Mouse (Mus musculus): ENCODE results near the gene Pcgf1. TPM values are rescaled to one million over a fixed set of nuclear protein-coding genes. Genes with fewer than 3 reads are reported as not detected.

Pcgf1 gene
- polyA plus RNA-seq, 1 experiment from 2014 or later = 44.3 TPM

- Histone ChIP-seq H3K9ac (ENCODE audit: low read length) (peak overlapping the region; percentile 75), H3K4me2 (ENCODE audit: low read depth, severe bottlenecking) (peak overlapping the region; percentile 100), H3K27ac (replicated peaks; ENCODE audit: low read depth, low read length) (peak overlapping the region; percentile 2), H3K4me1 (ENCODE audit: control insufficient read depth, insufficient read depth, low read length) (peaks cover 14% of the 10 kb centered on the region), H3K36me3 (ENCODE audit: control insufficient read depth, insufficient read depth, low read length) (no peaks in the 10 kb centered on the region), H3K4me3 (ENCODE audit: low read depth, low read length) (peak overlapping the region; percentile 75), H3K27me3 (ENCODE audit: control insufficient read depth, insufficient read depth, low read length) (0 out of 2 replicates have a peak, but pooled peaks cover 3% of the 10 kb centered on the region), H3K9me3 (ENCODE audit: control insufficient read depth, low read length) (no peaks in the 10 kb centered on the region)
- DNase-seq (ENCODE audit: low spot score) (peak; percentile 77), ATAC-seq (ENCODE audit: insufficient number of reproducible peaks, low FRiP score, low TSS enrichment, low read depth) (peak; percentile 70)
- WGBS = under 1% methylated on average over 73 of the region's 74 CpGs
Measured at GRCm38 (mm10) chr6:83101688-83102556, 24.3 kb downstream of the Pcgf1 start.

DNA sequence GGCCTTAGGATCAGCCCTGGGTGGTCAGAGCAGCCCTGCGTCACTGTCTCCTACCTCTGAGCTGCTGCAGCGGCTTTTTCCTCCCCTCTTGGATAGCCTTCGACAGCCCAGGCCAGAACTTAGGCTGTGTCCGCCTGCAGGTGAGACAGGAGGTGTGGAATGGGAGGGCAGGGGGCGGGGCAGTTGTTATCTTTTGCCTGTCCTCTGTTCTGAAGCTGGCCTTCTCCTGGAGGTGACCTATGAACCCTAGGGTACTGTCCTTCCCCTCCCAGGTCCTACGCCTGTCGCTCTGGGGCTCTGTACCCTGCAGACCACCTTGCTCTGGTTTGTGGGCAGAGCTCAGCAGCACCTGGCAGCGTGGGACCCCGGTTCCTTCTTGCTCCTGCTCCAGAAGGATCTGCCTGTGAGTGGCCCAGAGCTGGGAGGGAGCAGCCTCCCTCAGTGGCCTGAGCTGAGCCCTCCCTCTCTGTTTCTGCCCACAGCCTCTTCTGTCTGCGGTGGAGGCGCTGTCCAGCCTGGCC, 25.5 kb downstream of the Pcgf1 start:
- DNase-seq (ENCODE audit: low spot score) = no peak
- Histone ChIP-seq H3K9ac (ENCODE audit: low read length) (no peak overlapping the region; the same call in 1 of the 2 replicates), H3K4me2 (ENCODE audit: low read depth, severe bottlenecking) (no peak overlapping the region), H3K27me3 (ENCODE audit: control insufficient read depth, insufficient read depth, low read length) (0 out of 2 replicates have a peak, but pooled peaks cover 3% of the 10 kb centered on the region), H3K27ac (replicated peaks; ENCODE audit: low read depth, low read length) (no peak overlapping the region), H3K4me1 (ENCODE audit: control insufficient read depth, insufficient read depth, low read length) (peaks cover 19% of the 10 kb centered on the region), H3K9me3 (ENCODE audit: control insufficient read depth, low read length) (no peaks in the 10 kb centered on the region), H3K4me3 (ENCODE audit: low read depth, low read length) (no peak overlapping the region), H3K36me3 (ENCODE audit: control insufficient read depth, insufficient read depth, low read length) (no peaks in the 10 kb centered on the region)
- no peak for ATAC-seq (ENCODE audit: insufficient number of reproducible peaks, low FRiP score, low TSS enrichment, low read depth)
- 40% methylated on average over 11 of the region's 11 CpGs for WGBS

- DNase-seq (ENCODE audit: low spot score) (no peak), ATAC-seq (ENCODE audit: insufficient number of reproducible peaks, low FRiP score, low TSS enrichment, low read depth) (no peak)
- no peak overlapping the region for H3K4me3 ChIP-seq (ENCODE audit: low read depth, low read length)
- H3K9ac ChIP-seq (ENCODE audit: low read length) = no peak overlapping the region
- no peaks in the 10 kb centered on the region for H3K36me3 ChIP-seq (ENCODE audit: control insufficient read depth, insufficient read depth, low read length)
- no peak overlapping the region for H3K4me2 ChIP-seq (ENCODE audit: low read depth, severe bottlenecking)
- H3K4me1 ChIP-seq (ENCODE audit: control insufficient read depth, insufficient read depth, low read length) = peaks cover 22% of the 10 kb centered on the region
- H3K9me3 ChIP-seq (ENCODE audit: control insufficient read depth, low read length) = no peaks in the 10 kb centered on the region
- H3K27ac ChIP-seq (replicated peaks; ENCODE audit: low read depth, low read length) = no peak overlapping the region
- H3K27me3 ChIP-seq (ENCODE audit: control insufficient read depth, insufficient read depth, low read length) = 0 out of 2 replicates have a peak, but pooled peaks cover 3% of the 10 kb centered on the region
- 90% methylated on average over 4 of the region's 4 CpGs for WGBS
Measured at GRCm38 (mm10) chr6:83104158-83104557, 26.5 kb downstream of the Pcgf1 start.

- Histone ChIP-seq H3K9me3 (ENCODE audit: control insufficient read depth, low read length) (no peaks in the 10 kb centered on the region), H3K36me3 (ENCODE audit: control insufficient read depth, insufficient read depth, low read length) (peaks cover 2% of the 10 kb centered on the region; the same call in 1 of the 2 replicates), H3K4me3 (ENCODE audit: low read depth, low read length) (peak overlapping the region; percentile 97), H3K27ac (replicated peaks; ENCODE audit: low read depth, low read length) (0 out of 2 replicates have a peak overlapping the region, but pooled peaks have one; percentile 9), H3K4me2 (ENCODE audit: low read depth, severe bottlenecking) (peak overlapping the region; percentile 85; the same call in 1 of the 2 replicates), H3K4me1 (ENCODE audit: control insufficient read depth, insufficient read depth, low read length) (peaks cover 12% of the 10 kb centered on the region), H3K9ac (ENCODE audit: low read length) (no peak overlapping the region), H3K27me3 (ENCODE audit: control insufficient read depth, insufficient read depth, low read length) (0 out of 2 replicates have a peak, but pooled peaks cover 3% of the 10 kb centered on the region)
- WGBS = 30% methylated on average over 13 of the region's 13 CpGs
- DNase-seq (ENCODE audit: low spot score) (peak; percentile 89), ATAC-seq (ENCODE audit: insufficient number of reproducible peaks, low FRiP score, low TSS enrichment, low read depth) (no peak)
Measured at GRCm38 (mm10) chr6:83107566-83108400, 30.1 kb downstream of the Pcgf1 start.

DNA sequence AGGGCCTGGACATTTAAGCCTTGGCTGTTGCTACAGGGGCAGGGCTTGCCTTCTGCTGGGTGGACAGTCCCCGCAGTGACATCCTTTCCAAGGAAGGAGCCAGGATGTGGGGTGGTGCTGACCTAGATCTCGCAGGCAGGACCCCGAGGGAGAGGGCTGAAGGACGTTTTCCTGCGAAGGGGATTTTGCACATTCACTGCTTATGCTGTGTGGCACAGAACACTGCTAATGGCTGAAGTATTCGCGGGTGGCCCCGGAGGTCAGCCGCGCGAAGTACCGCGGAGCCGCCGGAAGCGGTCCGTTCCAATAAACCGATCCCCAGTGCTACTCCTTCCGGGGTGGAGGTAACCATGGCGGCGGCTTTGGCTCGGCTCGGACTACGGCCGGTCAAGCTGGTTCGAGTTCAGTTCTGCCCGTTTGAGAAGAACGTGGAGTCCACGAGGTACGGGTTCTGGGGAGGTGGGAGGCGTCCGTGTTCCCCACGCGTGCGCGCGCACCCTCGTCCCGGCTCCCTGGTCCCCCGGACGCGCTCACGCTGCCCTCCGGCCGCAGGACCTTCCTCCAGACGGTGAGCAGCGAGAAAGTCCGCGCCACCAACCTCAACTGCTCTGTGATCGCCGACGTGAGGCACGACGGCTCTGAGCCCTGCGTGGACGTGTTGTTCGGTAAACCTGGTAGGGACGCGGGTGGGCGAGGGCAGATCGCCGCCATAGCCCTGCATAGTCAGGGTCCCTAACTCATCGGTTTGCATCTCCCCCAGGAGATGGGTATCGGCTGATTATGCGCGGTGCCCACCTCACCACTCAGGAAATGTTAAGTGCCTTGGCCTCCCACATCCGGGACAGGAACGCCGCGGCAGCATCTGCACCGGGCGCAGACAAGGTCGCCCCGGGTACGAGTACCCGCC, 31.3 kb downstream of the Pcgf1 start, which contains the start of gene Mrpl53:
Mrpl53 (plus strand) TSS at position 279 of the 907 bp plus-strand sequence.
- peaks cover 2% of the 10 kb centered on the region; the same call in 1 of the 2 replicates for H3K36me3 ChIP-seq (ENCODE audit: control insufficient read depth, insufficient read depth, low read length)
- WGBS = under 1% methylated on average over 76 of the region's 76 CpGs
- peak; percentile 73 for ATAC-seq (ENCODE audit: insufficient number of reproducible peaks, low FRiP score, low TSS enrichment, low read depth)
- H3K9ac ChIP-seq (ENCODE audit: low read length) = peak within 1 kb of the TSS; percentile 91
- no peaks in the 10 kb centered on the region for H3K9me3 ChIP-seq (ENCODE audit: control insufficient read depth, low read length)
- H3K4me2 ChIP-seq (ENCODE audit: low read depth, severe bottlenecking) = peak within 1 kb of the TSS; percentile 85
- DNase-seq (ENCODE audit: low spot score) = peak; percentile 84
- H3K4me1 ChIP-seq (ENCODE audit: control insufficient read depth, insufficient read depth, low read length) = peaks cover 8% of the 10 kb centered on the region; the same call in 1 of the 2 replicates
- peak within 1 kb of the TSS; percentile 56 for H3K27ac ChIP-seq (replicated peaks; ENCODE audit: low read depth, low read length)
- no peaks in the 10 kb centered on the region for H3K27me3 ChIP-seq (ENCODE audit: control insufficient read depth, insufficient read depth, low read length)
- H3K4me3 ChIP-seq (ENCODE audit: low read depth, low read length) = peak within 1 kb of the TSS; percentile 97

DNA sequence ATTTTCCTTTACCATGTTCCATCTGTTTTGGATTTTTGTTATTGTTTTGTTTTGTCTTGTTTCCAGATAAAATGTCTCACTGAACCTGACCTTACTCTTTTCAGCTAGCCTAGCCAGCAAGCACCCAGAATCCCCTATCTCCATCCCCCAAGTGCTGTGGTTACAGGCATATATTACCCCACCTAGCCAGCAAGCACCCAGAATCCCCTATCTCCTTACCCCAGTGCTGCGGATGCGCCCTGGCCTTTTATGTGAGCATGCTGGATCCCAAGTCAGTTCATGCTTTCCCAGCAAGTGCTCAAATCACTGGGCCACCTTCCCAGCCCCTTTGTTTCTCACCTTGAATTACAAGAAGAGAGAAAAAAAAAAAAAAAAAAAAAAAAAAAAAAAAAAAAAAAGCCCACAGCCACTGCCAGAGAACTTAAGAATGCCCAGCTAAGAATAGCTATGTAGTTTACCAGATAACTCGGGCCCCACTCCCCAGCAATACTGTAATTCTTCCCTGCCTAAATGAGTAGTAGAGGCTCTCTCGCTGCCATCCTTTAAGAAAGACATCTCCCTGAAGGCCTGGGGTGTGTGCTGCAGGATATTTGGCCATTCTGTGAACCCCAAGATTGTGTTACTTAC, 34.0 kb downstream of the Pcgf1 start:
- H3K9ac ChIP-seq (ENCODE audit: low read length) = no peak overlapping the region
- H3K4me1 ChIP-seq (ENCODE audit: control insufficient read depth, insufficient read depth, low read length) = peaks cover 11% of the 10 kb centered on the region; the same call in 1 of the 2 replicates
- H3K9me3 ChIP-seq (ENCODE audit: control insufficient read depth, low read length) = no peaks in the 10 kb centered on the region
- H3K27ac ChIP-seq (replicated peaks; ENCODE audit: low read depth, low read length) = no peak overlapping the region
- DNase-seq (ENCODE audit: low spot score) (no peak), ATAC-seq (ENCODE audit: insufficient number of reproducible peaks, low FRiP score, low TSS enrichment, low read depth) (no peak)
- H3K27me3 ChIP-seq (ENCODE audit: control insufficient read depth, insufficient read depth, low read length) = no peaks in the 10 kb centered on the region
- 93% methylated on average over 4 of the region's 4 CpGs for WGBS
- H3K4me3 ChIP-seq (ENCODE audit: low read depth, low read length) = no peak overlapping the region
- no peak overlapping the region for H3K4me2 ChIP-seq (ENCODE audit: low read depth, severe bottlenecking)
- peaks cover 2% of the 10 kb centered on the region; the same call in 1 of the 2 replicates for H3K36me3 ChIP-seq (ENCODE audit: control insufficient read depth, insufficient read depth, low read length)

DNA sequence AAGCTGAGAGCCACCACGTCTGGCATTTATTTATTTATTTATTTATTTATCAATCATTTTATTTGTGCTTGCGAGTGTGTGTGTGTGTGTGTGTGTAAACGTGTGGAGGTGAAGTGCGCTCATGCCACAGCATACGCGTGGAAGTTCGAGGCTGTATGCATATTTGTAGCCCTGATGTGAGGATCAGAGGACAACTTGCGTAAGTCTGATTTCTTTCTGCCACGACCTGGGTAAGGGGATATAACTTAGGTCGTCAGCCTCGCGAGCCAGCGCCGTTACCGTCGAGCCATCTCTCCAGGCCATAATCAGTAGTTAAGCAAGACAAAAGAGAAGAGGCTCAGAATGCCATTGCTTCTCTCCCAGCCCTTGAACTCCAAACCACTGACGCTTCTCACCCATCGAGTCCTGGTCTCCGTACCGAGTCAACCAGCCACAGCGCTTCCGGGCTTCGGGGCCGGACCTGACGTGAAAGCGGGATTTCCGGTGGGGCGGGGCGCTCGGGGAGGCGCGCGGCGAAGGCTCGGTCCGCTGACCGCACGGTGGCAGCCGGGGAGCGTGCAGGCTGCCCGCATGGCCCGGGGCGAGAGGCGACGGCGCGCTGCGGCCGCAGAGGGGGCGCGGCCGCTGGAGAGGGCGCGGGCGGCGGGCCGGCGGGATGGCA, 37.5 kb downstream of the Pcgf1 start, which contains the start of gene Mogs:
Mogs (plus strand) TSS at position 486 of the 661 bp plus-strand sequence.
- ATAC-seq (ENCODE audit: insufficient number of reproducible peaks, low FRiP score, low TSS enrichment, low read depth) (peak; percentile 81), DNase-seq (ENCODE audit: low spot score) (peak; percentile 95)
- Histone ChIP-seq H3K9me3 (ENCODE audit: control insufficient read depth, low read length) (no peaks in the 10 kb centered on the region), H3K4me1 (ENCODE audit: control insufficient read depth, insufficient read depth, low read length) (peaks cover 12% of the 10 kb centered on the region; the same call in 1 of the 2 replicates), H3K27me3 (ENCODE audit: control insufficient read depth, insufficient read depth, low read length) (no peaks in the 10 kb centered on the region), H3K4me3 (ENCODE audit: low read depth, low read length) (peak within 1 kb of the TSS; percentile 86), H3K4me2 (ENCODE audit: low read depth, severe bottlenecking) (peak within 1 kb of the TSS; percentile 89), H3K9ac (ENCODE audit: low read length) (peak within 1 kb of the TSS; percentile 80), H3K36me3 (ENCODE audit: control insufficient read depth, insufficient read depth, low read length) (peaks cover 14% of the 10 kb centered on the region), H3K27ac (replicated peaks; ENCODE audit: low read depth, low read length) (peak within 1 kb of the TSS; percentile 70)
- WGBS = under 1% methylated on average over 44 of the region's 58 CpGs

Data from limb, embryonic 11.5 days (tissue).